In genomic region chr2:131545386-131546307, GRCm38 (mm10) we compare ENCODE assay signal across 8 mouse cellular contexts. TPM values are rescaled to one million over a fixed set of nuclear protein-coding genes. Genes with fewer than 3 reads are reported as not detected.
DNase-seq lines count a peak whose midpoint lies in the region; ATAC-seq and TF ChIP-seq lines count a peak whose summit lies in the region.

No protein-coding gene starts in this region.

- ATAC-seq in forebrain, postnatal 0 days = peak; percentile 47; the same call in 1 of the 2 replicates
- peak; percentile 59 for ATAC-seq in hindbrain, embryonic 14.5 days (ENCODE audit: low FRiP score)

- H3K4me2 ChIP-seq in forebrain, postnatal 0 days (ENCODE audit: low read depth) = peak overlapping the region; percentile 75
- peak overlapping the region; percentile 71 for H3K4me2 ChIP-seq in hindbrain, embryonic 14.5 days (replicated peaks)

- H3K4me3 ChIP-seq in layer of hippocampus, adult 2 months = peak overlapping the region; percentile 48
- H3K4me3 ChIP-seq in forebrain, postnatal 0 days (ENCODE audit: low read depth, low read length) = peak overlapping the region; percentile 40
- H3K4me3 ChIP-seq in hindbrain, embryonic 14.5 days (replicated peaks; ENCODE audit: low read length) = peak overlapping the region; percentile 31
- peak overlapping the region; percentile 91 for H3K4me3 ChIP-seq in megakaryocyte, embryonic 14.5 days (replicated peaks)
- H3K4me3 ChIP-seq in small intestine, adult 2 months (ENCODE audit: low read depth, low read length) = peak overlapping the region; percentile 60

- H3K9ac ChIP-seq in forebrain, postnatal 0 days = peak overlapping the region; percentile 40
- H3K9ac ChIP-seq in hindbrain, embryonic 14.5 days = peak overlapping the region; percentile 6; the same call in 1 of the 2 replicates

- DNase-seq in layer of hippocampus, adult 2 months (ENCODE audit: low spot score in 2 of 2) = peak; percentile 43 to 55
- DNase-seq in layer of hippocampus, postnatal 36 days = no peak
- peak; percentile 42 for DNase-seq in cerebellum, adult 8-10 months
- DNase-seq in forebrain, postnatal 0 days = peak; percentile 65
- DNase-seq in hindbrain, embryonic 14.5 days (ENCODE audit: low spot score) = peak; percentile 73
- DNase-seq in left cerebral cortex, postnatal 25 days (ENCODE audit: low spot score in 2 of 2) = peak; percentile 56 to 69

- peaks cover 22% of the 10 kb centered on the region for H3K27me3 ChIP-seq in forebrain, postnatal 0 days (ENCODE audit: insufficient read depth, low read length)
- H3K27me3 ChIP-seq in hindbrain, embryonic 14.5 days (ENCODE audit: control insufficient read depth, insufficient read depth, low read length) = peaks cover 37% of the 10 kb centered on the region
- H3K27me3 ChIP-seq in megakaryocyte, embryonic 14.5 days (replicated peaks) = peaks cover 82% of the 10 kb centered on the region
- H3K27me3 ChIP-seq in small intestine, adult 2 months (ENCODE audit: control insufficient read depth, insufficient read depth, low read length) = peaks cover 8% of the 10 kb centered on the region

- 1% methylated on average over 45 of the region's 45 CpGs for WGBS in forebrain, postnatal 0 days
- WGBS in hindbrain, embryonic 14.5 days = 1% methylated on average over 45 of the region's 45 CpGs
- 3% methylated on average over 45 of the region's 45 CpGs for WGBS in small intestine, adult 2 months

- H3K9me3 ChIP-seq in forebrain, postnatal 0 days (ENCODE audit: low read length) = no peaks in the 10 kb centered on the region
- H3K9me3 ChIP-seq in hindbrain, embryonic 14.5 days (ENCODE audit: control insufficient read depth, low read length) = no peaks in the 10 kb centered on the region
- H3K9me3 ChIP-seq in megakaryocyte, embryonic 14.5 days = no peaks in the 10 kb centered on the region

- TF ChIP-seq POLR2A in small intestine, adult 2 months (IDR thresholded peaks at IDR 0.05; ENCODE audit: low read depth, low read length) = no peak

- intact Hi-C loops in left cerebral cortex, postnatal 25 days (cut with DNase I) = loop anchor here (2.0 to 5.0 kb wide), 2 partner anchors 227 to 267 kb away; no protein-coding TSS in a partner anchor

- H3K4me1 ChIP-seq in forebrain, postnatal 0 days (ENCODE audit: insufficient read depth) = peaks cover 7% of the 10 kb centered on the region; the same call in 1 of the 2 replicates
- peaks cover 8% of the 10 kb centered on the region for H3K4me1 ChIP-seq in hindbrain, embryonic 14.5 days (replicated peaks; ENCODE audit: control insufficient read depth, insufficient read depth, low read length)
- peaks cover 35% of the 10 kb centered on the region for H3K4me1 ChIP-seq in megakaryocyte, embryonic 14.5 days
- H3K4me1 ChIP-seq in small intestine, adult 2 months (ENCODE audit: control insufficient read depth, insufficient read depth, insufficient read length, low read length) = peaks cover 5% of the 10 kb centered on the region

- TF ChIP-seq CTCF in layer of hippocampus, adult 2 months (conservative IDR thresholded peaks at IDR 0.05) = peak; percentile 88
- peak; percentile 72 for TF ChIP-seq CTCF in forebrain, postnatal 0 days (IDR thresholded peaks at IDR 0.05; ENCODE audit: low read depth)
- TF ChIP-seq CTCF in small intestine, adult 2 months (IDR thresholded peaks at IDR 0.05; ENCODE audit: extremely low read depth, insufficient read length, insufficient replicate concordance, low read depth, low read length) = peak; percentile 99; the same call in 1 of the 2 replicates

- H3K36me3 ChIP-seq in forebrain, postnatal 0 days (ENCODE audit: insufficient read depth) = no peaks in the 10 kb centered on the region
- no peaks in the 10 kb centered on the region for H3K36me3 ChIP-seq in hindbrain, embryonic 14.5 days (replicated peaks; ENCODE audit: control insufficient read depth, insufficient read depth)
- no peaks in the 10 kb centered on the region for H3K36me3 ChIP-seq in megakaryocyte, embryonic 14.5 days (replicated peaks; ENCODE audit: low read length)
- no peaks in the 10 kb centered on the region for H3K36me3 ChIP-seq in small intestine, adult 2 months (ENCODE audit: control insufficient read depth, insufficient read depth, low read length)

- peak overlapping the region; percentile 64 for H3K27ac ChIP-seq in layer of hippocampus, adult 2 months
- H3K27ac ChIP-seq in forebrain, postnatal 0 days (ENCODE audit: low read depth, low read length) = no peak overlapping the region
- no peak overlapping the region for H3K27ac ChIP-seq in hindbrain, embryonic 14.5 days
- H3K27ac ChIP-seq in small intestine, adult 2 months (ENCODE audit: insufficient read depth, low read depth, low read length) = no peak overlapping the region

RNA-seq across cellular contexts. Expression of gene Adra1d, which starts 16.4 kb away (rescaled TPM):
- 10 to 100 TPM; 89.5 to 98.6 TPM for total RNA-seq in layer of hippocampus, adult 2 months (2021)
- total RNA-seq in layer of hippocampus, postnatal 36 days (2021) = 100 to 1,000 TPM in 1 of 2 experiments, 10 to 100 TPM in 1; 92.5 to 100 TPM
- total RNA-seq in forebrain, postnatal 0 days (2014; rRNA removed) = 0.10 and 0.38 TPM in 2 replicates
- polyA plus RNA-seq in forebrain, postnatal 0 days (2015; fragmentation: Nextera tagmentation; extraction: Ambion mirVana) = 0.26 and 0.67 TPM in 2 replicates
- 0.23 and 0.56 TPM in 2 replicates for polyA plus RNA-seq in hindbrain, embryonic 14.5 days (2014; fragmentation: Nextera tagmentation; extraction: Ambion mirVana)
- 10 to 100 TPM; 47.0 to 62.0 TPM for total RNA-seq in left cerebral cortex, postnatal 25 days (2021)
- polyA plus RNA-seq in megakaryocyte, embryonic 14.5 days (2012; ENCODE audit: insufficient read depth, low replicate concordance) = not detected in 2 replicates
- polyA plus RNA-seq in small intestine, adult 2 months (2012; rRNA removed) = 0.20 and 0.58 TPM in 2 replicates

RNA-seq across cellular contexts. Expression of gene Smox, which starts 54.4 kb away (rescaled TPM):
- 10 to 100 TPM; 84.5 to 85.8 TPM for total RNA-seq in layer of hippocampus, adult 2 months (2021)
- total RNA-seq in layer of hippocampus, postnatal 36 days (2021) = 10 to 100 TPM; 75.6 to 87.3 TPM
- 61.0 and 67.9 TPM in 2 replicates for total RNA-seq in forebrain, postnatal 0 days (2014; rRNA removed)
- 47.2 and 55.4 TPM in 2 replicates for polyA plus RNA-seq in forebrain, postnatal 0 days (2015; fragmentation: Nextera tagmentation; extraction: Ambion mirVana)
- polyA plus RNA-seq in hindbrain, embryonic 14.5 days (2014; fragmentation: Nextera tagmentation; extraction: Ambion mirVana) = 29.2 and 34.7 TPM in 2 replicates
- 10 to 100 TPM; 67.7 to 73.5 TPM for total RNA-seq in left cerebral cortex, postnatal 25 days (2021)
- polyA plus RNA-seq in megakaryocyte, embryonic 14.5 days (2012; ENCODE audit: insufficient read depth, low replicate concordance) = 504 and 573 TPM in 2 replicates
- polyA plus RNA-seq in small intestine, adult 2 months (2012; rRNA removed) = 14.1 and 28.7 TPM in 2 replicates

Comparison
In these comparisons a context has a peak if more than half of its experiments do, and no peak if none do; other contexts are left out.
1. DNase-seq: peak in layer of hippocampus, adult 2 months (2 of 2), cerebellum, adult 8-10 months (single experiment), forebrain, postnatal 0 days (single experiment), hindbrain, embryonic 14.5 days (single experiment) and left cerebral cortex, postnatal 25 days (2 of 2); none in layer of hippocampus, postnatal 36 days (0 of 2).
2. H3K4me3 ChIP-seq: peak in every context shown above with its lines; median percentile 91 in megakaryocyte, embryonic 14.5 days; 60 in small intestine, adult 2 months; 48 in layer of hippocampus, adult 2 months; 40 in forebrain, postnatal 0 days; 31 in hindbrain, embryonic 14.5 days.
3. RNA of gene Adra1d, which starts 16.4 kb away (total RNA-seq): 92.5 to 100 TPM in layer of hippocampus, postnatal 36 days, 89.5 to 98.6 TPM in layer of hippocampus, adult 2 months and 47.0 to 62.0 TPM in left cerebral cortex, postnatal 25 days; 0.10 to 0.38 TPM in forebrain, postnatal 0 days; every median in the first group is over 10 times any median in the second.
4. Peak in every context shown above with its lines, with median percentiles within 50 percentile points of each other: CTCF ChIP-seq.